Mouse (Mus musculus): Measurements from ENCODE around the gene Cdkn2b.

The Cdkn2b gene

GRCm38 (mm10) chr4:89294091-89294485 lies 16.8 kb downstream of the Cdkn2b start:
- ATAC-seq (ENCODE audit: insufficient number of reproducible peaks, low FRiP score, low TSS enrichment) = 0 out of 2 replicates have a peak, but pooled peaks have one; percentile 36

- ATAC-seq (ENCODE audit: insufficient number of reproducible peaks, low FRiP score, low TSS enrichment) = no peak
These were observed 17.3 kb downstream of the Cdkn2b start for GRCm38 (mm10) chr4:89293516-89293915.

- no peak for ATAC-seq (ENCODE audit: insufficient number of reproducible peaks, low FRiP score, low TSS enrichment)
These were observed 21.8 kb downstream of the Cdkn2b start for GRCm38 (mm10) chr4:89289028-89289427.

- no peak for ATAC-seq (ENCODE audit: insufficient number of reproducible peaks, low FRiP score, low TSS enrichment)
These were observed 24.3 kb downstream of the Cdkn2b start for GRCm38 (mm10) chr4:89286566-89286965.

- no peak for ATAC-seq (ENCODE audit: insufficient number of reproducible peaks, low FRiP score, low TSS enrichment)
These were observed 25.2 kb downstream of the Cdkn2b start for GRCm38 (mm10) chr4:89285688-89286087.

GRCm38 (mm10) chr4:89282661-89283060 lies 28.2 kb downstream of the Cdkn2b start:
- ATAC-seq (ENCODE audit: insufficient number of reproducible peaks, low FRiP score, low TSS enrichment) = no peak

- 0 out of 2 replicates have a peak, but pooled peaks have one; percentile 15 for ATAC-seq (ENCODE audit: insufficient number of reproducible peaks, low FRiP score, low TSS enrichment)
These were observed 28.7 kb downstream of the Cdkn2b start for GRCm38 (mm10) chr4:89282036-89282566.

- ATAC-seq (ENCODE audit: insufficient number of reproducible peaks, low FRiP score, low TSS enrichment) = no peak
These were observed 29.6 kb downstream of the Cdkn2b start for GRCm38 (mm10) chr4:89281236-89281635.

- no peak for ATAC-seq (ENCODE audit: insufficient number of reproducible peaks, low FRiP score, low TSS enrichment)
These were observed 31.2 kb downstream of the Cdkn2b start for GRCm38 (mm10) chr4:89279641-89280040.

GRCm38 (mm10) chr4:89277381-89277940 lies 33.4 kb downstream of the Cdkn2b start:
- no peak for ATAC-seq (ENCODE audit: insufficient number of reproducible peaks, low FRiP score, low TSS enrichment)

- ATAC-seq (ENCODE audit: insufficient number of reproducible peaks, low FRiP score, low TSS enrichment) = no peak
These were observed 34.1 kb downstream of the Cdkn2b start for GRCm38 (mm10) chr4:89276669-89277219.

- ATAC-seq (ENCODE audit: insufficient number of reproducible peaks, low FRiP score, low TSS enrichment) = no peak
These were observed 34.8 kb downstream of the Cdkn2b start for GRCm38 (mm10) chr4:89275811-89276584.

GRCm38 (mm10) chr4:89274829-89275548 lies 35.9 kb downstream of the Cdkn2b start:
- no peak for ATAC-seq (ENCODE audit: insufficient number of reproducible peaks, low FRiP score, low TSS enrichment)

GRCm38 (mm10) chr4:89274006-89274405 lies 36.8 kb downstream of the Cdkn2b start:
- ATAC-seq (ENCODE audit: insufficient number of reproducible peaks, low FRiP score, low TSS enrichment) = no peak

GRCm38 (mm10) chr4:89273585-89273984 lies 37.3 kb downstream of the Cdkn2b start:
- ATAC-seq (ENCODE audit: insufficient number of reproducible peaks, low FRiP score, low TSS enrichment) = no peak

- ATAC-seq (ENCODE audit: insufficient number of reproducible peaks, low FRiP score, low TSS enrichment) = no peak
These were observed 37.8 kb downstream of the Cdkn2b start for GRCm38 (mm10) chr4:89272961-89273540.

GRCm38 (mm10) chr4:89272101-89272718 lies 38.6 kb downstream of the Cdkn2b start:
- no peak for ATAC-seq (ENCODE audit: insufficient number of reproducible peaks, low FRiP score, low TSS enrichment)

GRCm38 (mm10) chr4:89257768-89258167 lies 53.1 kb downstream of the Cdkn2b start:
- ATAC-seq (ENCODE audit: insufficient number of reproducible peaks, low FRiP score, low TSS enrichment) = no peak
